Mouse (Mus musculus): ENCODE measurements around the gene Ctnna3. TPM values are rescaled to one million over a fixed set of nuclear protein-coding genes. Genes with fewer than 3 reads are reported as not detected.
"Not testable (repeated sequence)": the region's sequence is repeated elsewhere in the genome, so short reads cannot be mapped to it uniquely, and the experiment has no call there.

Ctnna3 gene
- polyA plus RNA-seq, 2 experiments = 0.78 to 0.89 TPM

- DNase-seq (ENCODE audit: low spot score) = no peak
- no peaks in the 10 kb centered on the region for H3K4me1 ChIP-seq (ENCODE audit: control insufficient read depth, insufficient read depth, low read length)
- no peak overlapping the region for H3K4me2 ChIP-seq (replicated peaks; ENCODE audit: low read depth, low read length, severe bottlenecking)
- no peak overlapping the region for H3K27ac ChIP-seq (replicated peaks; ENCODE audit: low read depth, low read length)
- H3K9ac ChIP-seq (ENCODE audit: low read depth, low read length, severe bottlenecking) = no peak overlapping the region
- no peaks in the 10 kb centered on the region for H3K27me3 ChIP-seq (ENCODE audit: control insufficient read depth, insufficient read depth, low read length)
- TF ChIP-seq POLR2A (IDR thresholded peaks at IDR 0.05; ENCODE audit: borderline replicate concordance, extremely low read depth, insufficient read depth, insufficient read length) = no peak
- WGBS = 27% methylated on average over 2 of the region's 2 CpGs
- no peak overlapping the region for H3K4me3 ChIP-seq (replicated peaks; ENCODE audit: low read length)
- H3K9me3 ChIP-seq (ENCODE audit: control insufficient read depth, low read length) = no peaks in the 10 kb centered on the region
- no peaks in the 10 kb centered on the region for H3K36me3 ChIP-seq (ENCODE audit: control insufficient read depth, insufficient read depth, low read length)
- no peak for ATAC-seq (ENCODE audit: low FRiP score, low read depth)
These were observed 1306.7 kb downstream of the Ctnna3 start for GRCm38 (mm10) chr10:64736616-64737015.

- H3K4me3 ChIP-seq (replicated peaks; ENCODE audit: low read length); H3K27ac ChIP-seq (replicated peaks; ENCODE audit: low read depth, low read length): not testable (repeated sequence)
- WGBS = 83% methylated on average over 11 of the region's 11 CpGs
These were observed 1311.8 kb downstream of the Ctnna3 start for GRCm38 (mm10) chr10:64741721-64742120.

GRCm38 (mm10) chr10:64744099-64744498 is 1314.2 kb downstream of the Ctnna3 start:
- H3K4me2 ChIP-seq (replicated peaks; ENCODE audit: low read depth, low read length, severe bottlenecking); H3K27ac ChIP-seq (replicated peaks; ENCODE audit: low read depth, low read length); H3K9me3 ChIP-seq (ENCODE audit: control insufficient read depth, low read length); H3K27me3 ChIP-seq (ENCODE audit: control insufficient read depth, insufficient read depth, low read length); H3K9ac ChIP-seq (ENCODE audit: low read depth, low read length, severe bottlenecking); H3K36me3 ChIP-seq (ENCODE audit: control insufficient read depth, insufficient read depth, low read length); ATAC-seq (ENCODE audit: low FRiP score, low read depth); H3K4me1 ChIP-seq (ENCODE audit: control insufficient read depth, insufficient read depth, low read length); DNase-seq (ENCODE audit: low spot score); H3K4me3 ChIP-seq (replicated peaks; ENCODE audit: low read length): not testable (repeated sequence)
- WGBS = 47% methylated on average over 3 of the region's 3 CpGs

More at GRCm38 (mm10) chr10:64741721-64742120, 1311.8 kb downstream of the Ctnna3 start:
- not testable (repeated sequence) for H3K9ac ChIP-seq (ENCODE audit: low read depth, low read length, severe bottlenecking); ATAC-seq (ENCODE audit: low FRiP score, low read depth); H3K4me1 ChIP-seq (ENCODE audit: control insufficient read depth, insufficient read depth, low read length); H3K9me3 ChIP-seq (ENCODE audit: control insufficient read depth, low read length); H3K27me3 ChIP-seq (ENCODE audit: control insufficient read depth, insufficient read depth, low read length); H3K4me2 ChIP-seq (replicated peaks; ENCODE audit: low read depth, low read length, severe bottlenecking); DNase-seq (ENCODE audit: low spot score); H3K36me3 ChIP-seq (ENCODE audit: control insufficient read depth, insufficient read depth, low read length)

GRCm38 (mm10) chr10:64748651-64749050 is 1318.8 kb downstream of the Ctnna3 start:
- Histone ChIP-seq H3K27me3 (ENCODE audit: control insufficient read depth, insufficient read depth, low read length) (no peaks in the 10 kb centered on the region), H3K36me3 (ENCODE audit: control insufficient read depth, insufficient read depth, low read length) (no peaks in the 10 kb centered on the region), H3K9ac (ENCODE audit: low read depth, low read length, severe bottlenecking) (no peak overlapping the region), H3K4me3 (replicated peaks; ENCODE audit: low read length) (no peak overlapping the region), H3K4me1 (ENCODE audit: control insufficient read depth, insufficient read depth, low read length) (no peaks in the 10 kb centered on the region), H3K9me3 (ENCODE audit: control insufficient read depth, low read length) (no peaks in the 10 kb centered on the region), H3K4me2 (replicated peaks; ENCODE audit: low read depth, low read length, severe bottlenecking) (no peak overlapping the region), H3K27ac (replicated peaks; ENCODE audit: low read depth, low read length) (no peak overlapping the region)
- DNase-seq (ENCODE audit: low spot score) = no peak
- no peak for ATAC-seq (ENCODE audit: low FRiP score, low read depth)
- TF ChIP-seq POLR2A (IDR thresholded peaks at IDR 0.05; ENCODE audit: borderline replicate concordance, extremely low read depth, insufficient read depth, insufficient read length) = no peak

GRCm38 (mm10) chr10:64750791-64751190 is 1320.9 kb downstream of the Ctnna3 start:
- H3K9me3 ChIP-seq (ENCODE audit: control insufficient read depth, low read length) = no peaks in the 10 kb centered on the region
- H3K9ac ChIP-seq (ENCODE audit: low read depth, low read length, severe bottlenecking) = no peak overlapping the region
- no peaks in the 10 kb centered on the region for H3K36me3 ChIP-seq (ENCODE audit: control insufficient read depth, insufficient read depth, low read length)
- WGBS = 31% methylated on average over 5 of the region's 5 CpGs
- no peaks in the 10 kb centered on the region for H3K4me1 ChIP-seq (ENCODE audit: control insufficient read depth, insufficient read depth, low read length)
- ATAC-seq (ENCODE audit: low FRiP score, low read depth) (no peak), DNase-seq (ENCODE audit: low spot score) (peak; percentile 61)
- H3K4me3 ChIP-seq (replicated peaks; ENCODE audit: low read length) = no peak overlapping the region
- TF ChIP-seq POLR2A (IDR thresholded peaks at IDR 0.05; ENCODE audit: borderline replicate concordance, extremely low read depth, insufficient read depth, insufficient read length) = no peak
- no peaks in the 10 kb centered on the region for H3K27me3 ChIP-seq (ENCODE audit: control insufficient read depth, insufficient read depth, low read length)
- no peak overlapping the region for H3K27ac ChIP-seq (replicated peaks; ENCODE audit: low read depth, low read length)
- no peak overlapping the region for H3K4me2 ChIP-seq (replicated peaks; ENCODE audit: low read depth, low read length, severe bottlenecking)

GRCm38 (mm10) chr10:64836315-64836714 is 1406.4 kb downstream of the Ctnna3 start:
- DNase-seq (ENCODE audit: low spot score) (no peak), ATAC-seq (ENCODE audit: low FRiP score, low read depth) (no peak)
- Histone ChIP-seq H3K4me2 (replicated peaks; ENCODE audit: low read depth, low read length, severe bottlenecking) (no peak overlapping the region), H3K4me1 (ENCODE audit: control insufficient read depth, insufficient read depth, low read length) (no peaks in the 10 kb centered on the region), H3K4me3 (replicated peaks; ENCODE audit: low read length) (no peak overlapping the region), H3K9ac (ENCODE audit: low read depth, low read length, severe bottlenecking) (no peak overlapping the region), H3K27me3 (ENCODE audit: control insufficient read depth, insufficient read depth, low read length) (no peaks in the 10 kb centered on the region), H3K27ac (replicated peaks; ENCODE audit: low read depth, low read length) (no peak overlapping the region), H3K9me3 (ENCODE audit: control insufficient read depth, low read length) (peaks cover 5% of the 10 kb centered on the region; the same call in 1 of the 2 replicates), H3K36me3 (ENCODE audit: control insufficient read depth, insufficient read depth, low read length) (no peaks in the 10 kb centered on the region)
- no peak for TF ChIP-seq POLR2A (IDR thresholded peaks at IDR 0.05; ENCODE audit: borderline replicate concordance, extremely low read depth, insufficient read depth, insufficient read length)
- WGBS = 83% methylated on average over 1 of the region's 1 CpGs
